Mouse (Mus musculus): ENCODE measurements around the gene Ntn3. TPM values are rescaled to one million over a fixed set of nuclear protein-coding genes. Genes with fewer than 3 reads are reported as not detected.

Gene Ntn3
- total RNA-seq, 2 experiments from 2014 or later: 0.67 to 0.72 TPM

Small RNA genes within 50 kb of the gene (microRNA-seq; reads per million reads assigned to microRNA genes)
- gene Mir5134: 1.9 to 2.7 reads per million in 2 experiments
- 0 to 0.38 reads per million in 2 experiments for gene Mir6965

Other genes with a start within 250 kb of the Ntn3 start
- gene Prss30, start 229.0 kb downstream of the Ntn3 start, total RNA-seq (2021): not detected
- gene Prss22, start 211.4 kb downstream of the Ntn3 start, total RNA-seq (2021): not detected
- gene Prss27, start 171.4 kb downstream of the Ntn3 start, total RNA-seq (2021): not detected
- 1 to 10 TPM; 7.5 to 7.8 TPM for gene Kctd5, start 136.0 kb downstream of the Ntn3 start, total RNA-seq (2021)
- gene Pdpk1, start 58.6 kb downstream of the Ntn3 start, total RNA-seq (2021): 10 to 100 TPM; 39.7 to 41.1 TPM
- 10 to 100 TPM in 1 of 2 experiments, 1 to 10 TPM in 1; 8.3 to 13.5 TPM for gene Amdhd2, start 45.8 kb downstream of the Ntn3 start, total RNA-seq (2021)
- gene Atp6v0c, start 39.8 kb downstream of the Ntn3 start, total RNA-seq (2021): 100 to 1,000 TPM; 241 to 255 TPM
- 10 to 100 TPM; 12.3 to 14.4 TPM for gene Tbc1d24, start 4.0 kb downstream of the Ntn3 start, total RNA-seq (2021)
- gene Tedc2, start 11.3 kb upstream of the Ntn3 start, total RNA-seq (2021): 1 to 10 TPM; 1.9 to 3.0 TPM
- under 1 TPM; 0.62 to 0.65 TPM for gene Ccnf, start 42.0 kb upstream of the Ntn3 start, total RNA-seq (2021)
- under 1 TPM in 1 of 2 experiments, not detected in 1; 0.05 TPM for gene Abca17, start 141.5 kb upstream of the Ntn3 start, total RNA-seq (2021)
- gene Abca3, start 142.4 kb upstream of the Ntn3 start, total RNA-seq (2021): 10 to 100 TPM; 11.1 to 13.1 TPM
- gene Rnps1, start 205.0 kb upstream of the Ntn3 start, total RNA-seq (2021): 10 to 100 TPM; 60.6 to 64.6 TPM
- gene Eci1, start 217.1 kb upstream of the Ntn3 start, total RNA-seq (2021): 100 to 1,000 TPM; 472 to 487 TPM
- gene Dnase1l2, start 233.6 kb upstream of the Ntn3 start, total RNA-seq (2021): 1 to 10 TPM in 1 of 2 experiments, under 1 TPM in 1; 0.69 to 1.5 TPM

Data from heart, adult 18-20 months (tissue).